In the genomic region with DNA sequence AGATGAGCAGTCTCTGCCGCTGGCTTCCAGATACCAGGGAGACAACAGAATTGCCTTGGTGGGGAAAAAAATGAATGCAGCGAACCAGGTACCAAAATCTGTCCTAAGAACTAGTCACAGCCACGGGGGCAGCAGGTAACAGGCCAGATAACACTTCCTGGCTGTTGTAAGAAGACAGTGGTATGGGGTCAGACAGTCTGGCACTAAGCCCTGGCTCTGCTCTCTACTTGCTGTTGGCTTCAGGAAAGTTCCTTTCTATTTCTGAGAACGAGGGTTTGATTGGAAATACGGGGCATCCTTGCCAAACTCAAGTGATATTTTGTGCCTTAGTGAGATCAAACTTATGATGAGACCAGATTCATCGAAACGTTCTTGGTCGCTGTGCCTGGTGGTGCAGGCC, we compare ENCODE assay signal across 17 mouse cellular contexts.
"Had no signal": no experiment of that assay in that cellular context is flagged by ENCODE, and none has a peak within 500 bp of the region (broad histone marks: within the 10 kb centered on the region; RNA-seq: fewer than 3 reads in every experiment).

No protein-coding gene starts in this region.

- H3K27ac ChIP-seq: lung, embryonic 15.5 days; macrophage; midbrain, embryonic 13.5 days; midbrain, embryonic 15.5 days; neural tube, embryonic 12.5 days had no signal

- H3K27me3 ChIP-seq: lung, embryonic 15.5 days; megakaryocyte, embryonic 14.5 days; midbrain, embryonic 15.5 days; neural tube, embryonic 12.5 days had no signal

- H3K36me3 ChIP-seq: lung, embryonic 15.5 days; midbrain, embryonic 13.5 days; midbrain, embryonic 15.5 days; neural tube, embryonic 12.5 days had no signal

- H3K4me1 ChIP-seq: megakaryocyte, embryonic 14.5 days; midbrain, embryonic 15.5 days had no signal

- H3K4me3 ChIP-seq: lung, embryonic 15.5 days; megakaryocyte, embryonic 14.5 days; midbrain, embryonic 13.5 days; midbrain, embryonic 15.5 days; neural tube, embryonic 12.5 days had no signal

- DNase-seq: liver, postnatal 0 days; lung, adult 2 months; lung, postnatal 14 days; right cerebral cortex, adult 18-20 months; right cerebral cortex, postnatal 25 days; right cerebral cortex, postnatal 4 days; spleen, adult 18-20 months; thymus, adult 18-20 months; thymus, postnatal 14 days; thymus, postnatal 36 days had no signal

- ATAC-seq: liver, postnatal 0 days; midbrain, embryonic 13.5 days; midbrain, embryonic 15.5 days had no signal

- H3K9me3 ChIP-seq: lung, embryonic 15.5 days; midbrain, embryonic 13.5 days; midbrain, embryonic 15.5 days; neural tube, embryonic 12.5 days had no signal

- H3K4me2 ChIP-seq: lung, embryonic 15.5 days; midbrain, embryonic 11.5 days; midbrain, embryonic 13.5 days; midbrain, embryonic 15.5 days; neural tube, embryonic 12.5 days had no signal

- H3K9ac ChIP-seq: liver, postnatal 0 days; lung, embryonic 15.5 days; midbrain, embryonic 13.5 days; midbrain, embryonic 15.5 days; neural tube, embryonic 12.5 days had no signal
